Mouse (Mus musculus): ENCODE data around the gene Xrcc6. TPM values are rescaled to one million over a fixed set of nuclear protein-coding genes. Genes with fewer than 3 reads are reported as not detected.
A peak's percentile ranks its signal among the peaks of the same experiment; 100 is the strongest.

The Xrcc6 gene
- total RNA-seq, 2 experiments from 2014 or later: 55.8 to 88.9 TPM

DNA sequence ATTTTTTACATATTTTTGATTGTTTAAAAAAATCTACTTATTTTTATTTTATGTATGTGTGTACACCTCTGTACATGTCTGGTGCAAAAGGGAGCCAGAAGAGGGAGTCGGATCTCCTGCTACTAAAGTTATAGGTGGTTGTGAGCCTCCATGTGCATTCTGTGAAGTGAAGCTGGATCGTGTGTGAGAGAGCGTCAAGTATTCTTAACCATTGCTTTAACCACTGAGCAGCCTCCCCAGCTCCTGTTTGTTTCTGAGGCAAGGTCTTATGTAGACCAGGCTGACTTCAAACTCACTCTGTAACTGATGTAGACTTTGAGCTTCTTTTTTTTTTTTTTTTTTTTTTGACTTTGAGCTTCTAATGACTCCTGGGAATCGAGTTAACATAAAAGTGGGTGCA is 29.8 kb downstream of the Xrcc6 start:
- no peak for DNase-seq (ENCODE audit: low spot score in 2 of 2)

DNA sequence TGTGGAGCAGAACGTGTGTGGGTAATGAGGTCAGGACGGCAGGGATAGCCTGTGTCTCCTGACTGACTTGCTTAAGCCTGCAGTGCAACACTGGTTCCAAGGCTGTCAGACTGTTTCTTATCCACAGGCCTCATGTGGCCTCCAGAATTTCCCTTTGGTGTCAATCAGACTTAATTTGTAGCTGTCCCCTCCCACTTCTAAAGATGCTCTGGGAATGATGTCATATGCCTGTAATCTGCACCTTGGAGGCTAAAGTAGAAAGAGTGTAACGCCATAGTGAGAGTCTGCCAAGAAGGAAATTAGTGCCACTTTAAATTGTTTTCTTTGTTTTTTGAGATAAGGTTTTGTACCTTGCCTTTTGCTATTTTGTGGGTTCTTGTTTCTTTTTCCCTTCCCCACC is 31.7 kb downstream of the Xrcc6 start:
- DNase-seq (ENCODE audit: low spot score in 2 of 2): no peak

- peak; percentile 33 to 45 for DNase-seq (ENCODE audit: low spot score in 2 of 2)
These were observed 35.0 kb downstream of the Xrcc6 start for GRCm38 (mm10) chr15:82022535-82023088.

DNA sequence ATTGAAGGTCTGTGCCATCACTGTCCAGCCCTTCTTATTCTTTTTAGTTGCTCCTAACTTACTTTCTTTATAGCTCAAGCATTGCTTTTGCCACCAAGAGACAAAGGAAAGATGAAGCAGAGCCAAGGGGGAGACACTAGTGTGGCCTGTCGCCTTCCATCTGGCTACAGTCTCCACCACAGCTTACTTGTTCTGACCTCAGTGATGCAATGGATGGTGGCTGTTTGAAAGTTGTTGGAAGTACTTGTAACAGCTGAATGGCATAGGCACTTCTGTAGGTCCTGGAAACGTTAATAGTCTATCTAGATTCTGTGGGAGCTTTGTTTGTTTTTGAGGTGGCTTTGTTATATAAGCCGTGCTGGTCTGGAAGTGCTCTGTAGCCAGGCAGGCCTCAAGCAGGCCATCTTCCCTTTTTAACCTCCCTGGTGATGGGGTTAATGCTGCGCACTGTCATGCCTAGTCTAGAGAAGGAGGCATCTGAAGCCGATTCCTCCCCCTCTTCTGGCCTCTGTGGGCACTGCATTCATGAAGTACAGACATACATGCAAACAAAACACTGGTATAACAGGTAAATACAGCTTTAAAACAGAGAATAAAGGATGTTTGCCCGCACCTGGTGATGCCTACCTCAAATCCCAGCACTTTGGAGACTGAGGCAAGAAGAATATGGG is 36.5 kb downstream of the Xrcc6 start:
- DNase-seq (ENCODE audit: low spot score in 2 of 2): no peak

GRCm38 (mm10) chr15:82027276-82027675 is 39.6 kb downstream of the Xrcc6 start:
- no peak for DNase-seq (ENCODE audit: low spot score in 2 of 2)

GRCm38 (mm10) chr15:82027726-82028125 is 40.1 kb downstream of the Xrcc6 start:
- DNase-seq (ENCODE audit: low spot score in 2 of 2): no peak

DNA sequence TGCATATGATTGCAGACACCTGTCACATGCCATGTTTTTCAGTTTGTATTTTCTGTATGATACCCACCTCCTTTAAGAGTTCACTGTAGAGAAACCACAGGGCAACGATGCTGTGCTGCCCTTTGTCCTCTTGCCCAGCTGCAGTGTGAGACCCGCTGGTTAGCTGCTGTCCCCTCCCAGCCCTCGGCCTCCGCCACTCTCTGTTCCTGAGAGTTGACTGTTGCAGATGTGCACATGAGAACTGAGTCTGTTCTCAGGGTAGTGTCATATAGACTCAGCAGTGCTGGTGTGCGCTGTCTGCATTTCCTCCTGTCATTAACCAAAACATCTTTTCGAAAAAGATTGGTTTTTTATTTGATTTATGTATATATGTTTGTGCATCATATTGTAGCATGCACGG is 44.8 kb downstream of the Xrcc6 start:
- no peak for DNase-seq (ENCODE audit: low spot score in 2 of 2)

DNA sequence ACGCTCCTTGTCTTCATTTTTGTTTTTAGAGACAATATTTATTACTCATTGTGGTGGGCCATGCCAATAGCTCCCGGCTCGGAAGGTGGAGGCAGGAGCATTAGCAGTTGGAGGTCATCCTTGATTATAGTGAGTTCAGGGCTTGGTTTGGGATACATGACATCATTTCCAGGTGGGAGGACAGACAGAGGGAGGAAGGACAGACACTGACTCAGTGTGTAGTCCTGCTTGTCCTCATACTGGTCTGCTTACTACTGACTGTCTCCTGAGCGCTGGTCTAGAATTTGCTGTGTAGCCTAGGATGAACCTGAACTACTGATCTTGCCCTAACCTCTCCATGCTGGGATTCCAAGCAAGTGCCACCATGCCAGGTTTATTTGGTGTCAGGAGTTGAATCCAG is 46.1 kb downstream of the Xrcc6 start, which contains the start of gene Desi1:
Gene Desi1 (minus strand): TSS at position 101 of the 400 bp plus-strand sequence.
- DNase-seq (ENCODE audit: low spot score in 2 of 2): no peak

- DNase-seq (ENCODE audit: low spot score in 2 of 2): no peak
These were observed 48.5 kb downstream of the Xrcc6 start for GRCm38 (mm10) chr15:82035904-82036689.

DNA sequence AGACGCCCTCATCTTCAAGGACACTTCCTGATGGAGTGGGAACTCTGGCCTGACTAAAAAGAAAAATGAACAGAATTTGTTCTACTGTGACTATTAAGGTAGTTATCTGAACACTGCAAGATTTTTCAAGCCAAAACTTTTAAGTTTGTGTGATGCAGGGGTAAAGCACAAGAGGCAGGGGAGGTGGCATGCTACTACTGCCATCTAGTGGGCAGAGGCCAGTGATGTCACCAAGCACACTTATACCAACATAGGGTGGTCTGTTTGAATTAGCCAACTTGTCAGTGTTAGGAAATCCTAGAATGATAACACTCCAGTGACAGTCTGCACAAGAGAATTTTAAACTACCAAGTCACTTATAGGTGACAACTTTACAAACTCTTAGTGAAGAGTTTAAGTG is 53.0 kb downstream of the Xrcc6 start:
- DNase-seq (ENCODE audit: low spot score in 2 of 2): no peak

- no peak for DNase-seq (ENCODE audit: low spot score in 2 of 2)
These were observed 56.6 kb downstream of the Xrcc6 start for GRCm38 (mm10) chr15:82044166-82044784.

DNA sequence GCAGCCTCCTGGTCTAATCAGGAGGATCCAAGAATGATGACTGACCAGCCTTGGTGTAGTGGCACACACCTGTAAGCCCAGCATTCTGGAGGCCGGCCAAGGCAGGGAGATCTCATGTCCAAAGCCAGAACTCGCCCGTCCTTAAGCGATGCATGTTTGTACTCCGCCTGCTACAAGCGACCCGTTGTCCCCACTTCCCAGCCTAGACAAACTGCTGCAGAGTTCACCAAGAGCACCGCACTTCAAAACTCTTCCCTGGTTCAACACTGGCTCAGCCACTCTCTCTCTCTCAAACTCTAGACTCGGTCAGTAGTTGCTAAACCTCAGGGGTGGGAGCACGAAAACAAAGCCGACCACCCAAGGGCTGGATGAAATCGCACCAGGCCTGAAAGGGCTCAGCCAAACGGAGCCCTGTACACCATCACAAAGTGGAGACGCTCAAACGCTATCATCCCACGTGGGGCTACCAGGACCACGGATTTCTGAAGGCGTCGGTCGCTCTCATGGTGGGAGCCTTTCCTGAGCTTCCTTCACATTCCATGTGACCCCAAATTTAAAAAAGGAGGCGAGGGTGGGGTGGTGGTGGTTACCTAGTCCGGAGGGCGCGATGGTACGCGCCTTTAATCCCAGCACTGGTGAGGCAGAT is 58.7 kb downstream of the Xrcc6 start:
- DNase-seq (ENCODE audit: low spot score in 2 of 2): no peak

DNA sequence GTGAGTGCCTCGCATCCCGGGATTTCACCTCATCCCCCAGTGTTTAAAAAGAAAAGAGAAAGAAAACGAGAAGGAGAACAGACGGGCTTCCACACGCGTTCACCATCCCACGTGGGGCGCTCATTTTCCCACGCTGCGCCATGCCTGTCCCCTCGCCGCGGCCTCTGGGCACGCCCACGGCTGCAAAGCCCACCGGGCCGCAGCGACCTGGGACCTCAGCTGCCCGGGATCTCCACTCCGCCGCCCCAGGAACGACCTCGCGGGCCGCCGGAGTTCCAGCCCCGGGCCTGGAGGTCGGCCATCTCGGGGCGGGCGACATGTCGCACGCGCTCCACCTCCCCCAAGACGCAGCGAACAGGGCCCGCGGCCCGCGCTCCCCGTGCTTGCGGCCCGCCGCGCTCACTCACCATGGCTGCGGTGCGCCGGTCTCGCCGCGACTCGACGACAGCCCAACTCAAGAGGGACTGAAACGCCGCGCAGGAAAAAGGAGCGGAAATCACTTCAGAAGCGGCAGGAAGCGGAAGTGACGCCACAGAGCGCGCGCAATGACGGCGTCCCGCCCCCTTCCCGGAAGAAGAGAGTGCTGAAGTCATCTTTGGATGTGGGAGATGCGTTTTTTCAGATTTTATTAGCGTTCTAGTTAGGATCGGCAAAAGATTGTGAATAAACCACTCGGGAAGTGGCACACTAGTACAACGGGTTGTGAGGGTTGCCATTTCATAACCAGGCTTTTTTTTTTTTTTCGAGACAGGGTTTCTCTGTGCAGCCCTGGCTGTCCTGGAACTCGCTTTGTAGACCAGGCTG is 59.6 kb downstream of the Xrcc6 start, which contains the start of gene Snu13:
Gene Snu13 (minus strand): TSS at position 519 of the 804 bp plus-strand sequence.
- peak; percentile 92 for DNase-seq (ENCODE audit: low spot score in 2 of 2)

DNA sequence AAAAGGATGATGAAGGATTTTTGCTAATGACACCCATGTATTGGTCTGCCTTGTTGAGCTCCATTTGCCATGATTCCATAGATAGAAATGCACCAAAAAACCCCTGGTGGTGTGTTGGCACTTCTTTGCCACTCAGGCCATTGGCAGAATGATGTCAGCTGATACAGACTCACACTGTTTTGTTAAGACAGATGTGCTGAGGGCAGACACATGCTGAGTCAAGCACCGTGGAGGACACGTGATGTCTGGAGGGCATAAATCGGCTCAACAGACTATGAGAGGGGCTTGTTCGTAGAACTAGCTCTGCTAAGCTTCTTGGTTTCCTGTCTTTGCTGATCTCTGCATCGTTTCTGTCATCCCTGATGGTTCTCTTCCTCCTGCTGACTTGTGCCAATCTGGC is 64.9 kb downstream of the Xrcc6 start:
- no peak for DNase-seq (ENCODE audit: low spot score in 2 of 2)

DNA sequence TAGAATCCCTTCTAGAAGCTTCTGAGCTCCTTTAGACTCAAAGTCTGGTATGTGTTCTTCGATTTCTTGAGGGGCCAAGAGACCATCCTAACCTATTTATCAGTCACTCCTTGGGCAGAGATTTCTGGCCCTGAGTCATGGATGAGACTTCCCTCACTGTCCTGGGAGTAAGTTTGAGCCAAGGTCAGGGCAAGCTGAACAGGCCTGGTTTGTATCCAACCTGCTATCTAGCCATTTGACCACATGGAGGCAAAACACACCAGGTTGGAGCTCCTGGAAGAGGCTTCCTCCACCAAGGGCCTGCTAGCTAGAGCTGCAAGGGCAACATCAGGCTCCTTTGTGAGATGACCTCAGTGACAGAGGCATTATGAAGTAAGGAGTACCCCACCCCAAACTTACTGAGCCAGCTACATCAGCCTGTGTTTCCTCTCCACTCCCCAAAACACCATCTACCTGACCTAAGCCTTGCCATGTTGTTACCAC is 71.1 kb downstream of the Xrcc6 start, which contains the start of gene 4930407I10Rik:
Gene 4930407I10Rik (plus strand): TSS at position 433 of the 483 bp plus-strand sequence.
- no peak for DNase-seq (ENCODE audit: low spot score in 2 of 2)

GRCm38 (mm10) chr15:82063909-82064308 is 76.3 kb downstream of the Xrcc6 start:
- DNase-seq (ENCODE audit: low spot score in 2 of 2): no peak

DNA sequence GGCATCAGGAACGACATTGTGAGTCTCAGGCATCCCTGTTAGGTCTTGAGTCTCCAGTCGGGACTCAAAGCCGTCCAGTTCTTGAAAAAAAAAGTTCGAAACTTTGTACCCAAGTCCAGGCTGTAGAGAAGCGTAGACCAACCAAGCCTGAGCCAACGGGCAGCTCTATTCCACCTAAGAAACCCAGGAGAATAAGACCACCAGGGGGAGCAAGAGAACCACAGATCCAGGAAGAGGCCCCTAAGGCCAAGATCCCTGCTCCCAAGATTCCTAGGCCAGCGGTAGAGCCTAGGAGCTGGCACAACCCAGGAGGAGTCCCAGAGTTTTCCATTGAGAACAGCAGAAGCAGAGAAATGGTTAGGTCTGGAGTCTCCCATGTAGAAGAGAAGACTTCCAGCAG is 77.9 kb downstream of the Xrcc6 start:
- DNase-seq (ENCODE audit: low spot score in 2 of 2): peak; percentile 59 to 66

GRCm38 (mm10) chr15:82069898-82070297 is 82.3 kb downstream of the Xrcc6 start, which contains the start of gene Mei1:
Gene Mei1 (plus strand): TSS chr15:82069996.
- DNase-seq (ENCODE audit: low spot score in 2 of 2): no peak

- no peak for DNase-seq (ENCODE audit: low spot score in 2 of 2)
These were observed 84.3 kb downstream of the Xrcc6 start for GRCm38 (mm10) chr15:82071816-82072469.

Data from adrenal gland, adult 18-20 months (tissue).